In the genomic region with DNA sequence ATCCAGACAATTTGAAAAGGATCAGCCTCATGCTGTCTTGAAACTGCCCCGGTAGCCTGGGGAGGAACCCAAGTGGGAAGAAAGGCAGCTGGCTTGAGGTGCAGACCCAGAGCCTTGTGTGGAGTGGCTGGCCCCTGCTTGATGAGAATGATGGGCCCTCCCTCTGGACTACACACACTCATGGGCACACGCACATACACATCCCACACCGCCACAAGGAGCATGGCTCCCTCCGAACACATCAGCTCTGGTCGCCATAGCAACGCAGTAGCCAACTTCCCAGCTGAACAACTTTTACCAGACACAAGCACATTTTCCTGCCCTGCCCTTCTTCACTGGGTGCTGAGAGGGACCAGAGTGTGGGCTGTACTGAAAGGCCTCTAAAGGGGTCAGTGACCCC, we compare ENCODE assay signal across 10 mouse cellular contexts.
DNase-seq lines count a peak whose midpoint lies in the region; ATAC-seq and TF ChIP-seq lines count a peak whose summit lies in the region.
"Had no signal": no experiment of that assay in that cellular context is flagged by ENCODE, and none has a peak within 500 bp of the region (broad histone marks: within the 10 kb centered on the region; RNA-seq: fewer than 3 reads in every experiment).

No protein-coding gene starts in this region.

- no peak overlapping the region for H3K4me3 ChIP-seq in hindbrain, postnatal 0 days (ENCODE audit: low read length)
- H3K4me3 ChIP-seq in neural tube, embryonic 13.5 days, result no peak overlapping the region
- H3K4me3 ChIP-seq: embryonic facial prominence, embryonic 15.5 days; heart, embryonic 15.5 days; limb, embryonic 13.5 days had no signal

- peak; percentile 33 for DNase-seq in NIH3T3 (ENCODE audit: low read depth)
- DNase-seq in embryo, embryonic 10.5 days (ENCODE audit: low spot score), result peak; percentile 67
- DNase-seq in hindbrain, postnatal 0 days (ENCODE audit: low spot score), result peak; percentile 72
- no peak for DNase-seq in cerebellum, postnatal 4 days (ENCODE audit: low spot score in 2 of 2)
- DNase-seq in gastrocnemius, postnatal 25 days, result no peak
- no peak for DNase-seq in c-Kit-positive CD71-positive TER-119-positive erythroid progenitor cells, embryonic 14.5 days (ENCODE audit: low spot score)

- no peaks in the 10 kb centered on the region for H3K27me3 ChIP-seq in hindbrain, postnatal 0 days (ENCODE audit: insufficient read depth, low read length)
- H3K27me3 ChIP-seq in neural tube, embryonic 13.5 days, result 0 out of 2 replicates have a peak, but pooled peaks cover 3% of the 10 kb centered on the region

- TF ChIP-seq CTCF in hindbrain, postnatal 0 days (IDR thresholded peaks at IDR 0.05; ENCODE audit: low read depth), result no peak

- H3K36me3 ChIP-seq in hindbrain, postnatal 0 days (ENCODE audit: insufficient read depth, low read length), result no peaks in the 10 kb centered on the region
- H3K36me3 ChIP-seq in neural tube, embryonic 13.5 days, result no peaks in the 10 kb centered on the region
- H3K36me3 ChIP-seq: embryonic facial prominence, embryonic 15.5 days; heart, embryonic 15.5 days; limb, embryonic 13.5 days had no signal

- no peak overlapping the region for H3K27ac ChIP-seq in hindbrain, postnatal 0 days
- no peak overlapping the region for H3K27ac ChIP-seq in neural tube, embryonic 13.5 days (replicated peaks)
- H3K27ac ChIP-seq: embryonic facial prominence, embryonic 15.5 days; heart, embryonic 15.5 days; limb, embryonic 13.5 days had no signal

- peak overlapping the region; percentile 18; the same call in 1 of the 2 replicates for H3K4me2 ChIP-seq in hindbrain, postnatal 0 days (ENCODE audit: low read depth, low read length)
- H3K4me2 ChIP-seq in neural tube, embryonic 13.5 days, result no peak overlapping the region
- H3K4me2 ChIP-seq: embryonic facial prominence, embryonic 15.5 days; heart, embryonic 15.5 days; limb, embryonic 13.5 days had no signal

- no peaks in the 10 kb centered on the region for H3K9me3 ChIP-seq in hindbrain, postnatal 0 days (ENCODE audit: low read length)
- H3K9me3 ChIP-seq in neural tube, embryonic 13.5 days, result no peaks in the 10 kb centered on the region
- H3K9me3 ChIP-seq: embryonic facial prominence, embryonic 15.5 days; heart, embryonic 15.5 days; limb, embryonic 13.5 days had no signal

- ATAC-seq in hindbrain, postnatal 0 days, result peak; percentile 78
- 0 out of 2 replicates have a peak, but pooled peaks have one; percentile 62 for ATAC-seq in neural tube, embryonic 13.5 days (ENCODE audit: low read depth)

- H3K9ac ChIP-seq in hindbrain, postnatal 0 days (replicated peaks; ENCODE audit: low read length), result no peak overlapping the region
- H3K9ac ChIP-seq in neural tube, embryonic 13.5 days, result no peak overlapping the region
- H3K9ac ChIP-seq: embryonic facial prominence, embryonic 15.5 days; heart, embryonic 15.5 days; limb, embryonic 13.5 days had no signal

- 8% methylated on average over 6 of the region's 6 CpGs for WGBS in hindbrain, postnatal 0 days
- 25% methylated on average over 6 of the region's 6 CpGs for WGBS in neural tube, embryonic 13.5 days

- H3K4me1 ChIP-seq in hindbrain, postnatal 0 days (ENCODE audit: insufficient read depth, low read length), result peaks cover 9% of the 10 kb centered on the region
- H3K4me1 ChIP-seq in neural tube, embryonic 13.5 days (replicated peaks), result peaks cover 42% of the 10 kb centered on the region

Comparison
In these comparisons a context has a peak if more than half of its experiments do, and no peak if none do; other contexts are left out.
1. DNase-seq: peak in NIH3T3 (single experiment), embryo, embryonic 10.5 days (single experiment) and hindbrain, postnatal 0 days (single experiment); none in cerebellum, postnatal 4 days (0 of 2), gastrocnemius, postnatal 25 days (single experiment) and c-Kit-positive CD71-positive TER-119-positive erythroid progenitor cells, embryonic 14.5 days (single experiment).